In the genomic region with DNA sequence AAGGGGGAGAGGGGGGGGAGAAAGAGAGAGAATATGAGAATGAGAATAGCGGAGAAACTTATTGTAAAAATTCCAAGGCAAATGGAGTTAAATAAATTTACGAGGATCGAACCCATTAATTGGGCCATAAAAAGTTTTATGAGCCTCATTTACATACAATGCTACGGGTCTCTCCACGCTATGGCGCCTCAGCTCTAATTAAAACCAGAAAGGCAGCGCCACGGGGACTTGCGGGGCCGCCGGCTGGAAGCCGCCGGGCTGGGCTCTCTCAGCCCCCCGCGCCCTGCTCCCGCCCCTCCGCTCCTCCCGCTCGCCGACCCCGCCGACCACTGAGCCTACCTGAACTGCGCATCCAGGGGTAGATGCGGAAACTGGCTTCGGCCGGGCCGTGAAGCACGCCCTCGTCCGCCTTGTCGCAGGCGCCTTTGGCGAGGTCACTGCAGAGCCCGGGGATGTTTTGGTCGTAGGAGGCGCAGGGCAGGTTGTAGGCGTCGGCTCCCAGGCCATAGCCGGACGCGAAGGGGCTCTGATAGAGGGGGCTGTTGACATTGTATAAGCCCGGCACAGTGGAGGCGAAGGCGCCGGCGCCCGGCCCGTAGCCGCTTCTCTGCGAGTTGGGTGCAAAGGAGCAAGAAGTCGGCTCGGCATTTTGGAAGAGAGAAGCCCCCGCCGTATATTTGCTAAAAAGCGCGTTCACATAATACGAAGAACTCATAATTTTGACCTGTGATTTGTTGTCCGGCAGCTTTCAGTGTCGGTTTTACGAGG, we compare ENCODE assay signal across 9 mouse cellular contexts. TPM values are rescaled to one million over a fixed set of nuclear protein-coding genes. Genes with fewer than 3 reads are reported as not detected.
A peak's percentile ranks its signal among the peaks of the same experiment; 100 is the strongest.
DNase-seq lines count a peak whose midpoint lies in the region; ATAC-seq and TF ChIP-seq lines count a peak whose summit lies in the region.
"Had no signal": no experiment of that assay in that cellular context is flagged by ENCODE, and none has a peak within 500 bp of the region (broad histone marks: within the 10 kb centered on the region; RNA-seq: fewer than 3 reads in every experiment).

No protein-coding gene starts in this region.

- H3K4me1 ChIP-seq in lung, embryonic 16.5 days (replicated peaks; ENCODE audit: control insufficient read depth, insufficient read depth, low read length): peaks cover 12% of the 10 kb centered on the region
- no peaks in the 10 kb centered on the region for H3K4me1 ChIP-seq in embryonic fibroblast, embryonic 13.5 days (ENCODE audit: control insufficient read depth, insufficient read depth, low read length)
- no peaks in the 10 kb centered on the region for H3K4me1 ChIP-seq in intestine, postnatal 0 days (replicated peaks; ENCODE audit: control insufficient read depth, insufficient read depth, low read length)
- H3K4me1 ChIP-seq in midbrain, embryonic 12.5 days: peaks cover 15% of the 10 kb centered on the region

- H3K27ac ChIP-seq in lung, embryonic 16.5 days (ENCODE audit: low read length): no peak overlapping the region
- no peak overlapping the region for H3K27ac ChIP-seq in embryonic fibroblast, embryonic 13.5 days (ENCODE audit: insufficient read depth, low read length)
- H3K27ac ChIP-seq in intestine, postnatal 0 days (ENCODE audit: low read depth, low read length): peak overlapping the region; percentile 23; the same call in 1 of the 2 replicates
- no peak overlapping the region for H3K27ac ChIP-seq in midbrain, embryonic 12.5 days (replicated peaks)

- 2% methylated on average over 58 of the region's 60 CpGs for WGBS in lung, embryonic 16.5 days
- 1% methylated on average over 59 of the region's 60 CpGs for WGBS in intestine, postnatal 0 days
- 2% methylated on average over 60 of the region's 60 CpGs for WGBS in midbrain, embryonic 12.5 days

- no peaks in the 10 kb centered on the region for H3K9me3 ChIP-seq in lung, embryonic 16.5 days (ENCODE audit: control insufficient read depth, low read length)
- no peaks in the 10 kb centered on the region for H3K9me3 ChIP-seq in intestine, postnatal 0 days (ENCODE audit: control insufficient read depth)
- no peaks in the 10 kb centered on the region for H3K9me3 ChIP-seq in midbrain, embryonic 12.5 days

- DNase-seq in lung, postnatal 36 days: no peak
- no peak for DNase-seq in right cerebral cortex, postnatal 4 days
- no peak for DNase-seq in thymus, adult 18-20 months
- no peak for DNase-seq in right cerebral cortex, postnatal 25 days

- H3K4me2 ChIP-seq in lung, embryonic 16.5 days (ENCODE audit: low read depth, low read length): peak overlapping the region; percentile 62
- H3K4me2 ChIP-seq in intestine, postnatal 0 days (replicated peaks; ENCODE audit: low read depth): peak overlapping the region; percentile 58
- peak overlapping the region; percentile 44 for H3K4me2 ChIP-seq in midbrain, embryonic 12.5 days (replicated peaks)

- H3K36me3 ChIP-seq in lung, embryonic 16.5 days (ENCODE audit: control insufficient read depth, insufficient read depth, low read length): no peaks in the 10 kb centered on the region
- no peaks in the 10 kb centered on the region for H3K36me3 ChIP-seq in intestine, postnatal 0 days (ENCODE audit: control insufficient read depth, insufficient read depth)
- H3K36me3 ChIP-seq in midbrain, embryonic 12.5 days: no peaks in the 10 kb centered on the region

- peak overlapping the region; percentile 56 for H3K9ac ChIP-seq in lung, embryonic 16.5 days (ENCODE audit: low read length)
- H3K9ac ChIP-seq in intestine, postnatal 0 days (ENCODE audit: low read depth, low read length): 0 out of 2 replicates have a peak overlapping the region, but pooled peaks have one; percentile 22
- no peak overlapping the region for H3K9ac ChIP-seq in midbrain, embryonic 12.5 days (replicated peaks)

- TF ChIP-seq CTCF in embryonic fibroblast, embryonic 13.5 days (IDR thresholded peaks at IDR 0.05; ENCODE audit: borderline replicate concordance, insufficient read depth, low read length): no peak
- TF ChIP-seq CTCF in intestine, postnatal 0 days (IDR thresholded peaks at IDR 0.05; ENCODE audit: low read depth): no peak

- H3K27me3 ChIP-seq in lung, embryonic 16.5 days (ENCODE audit: control insufficient read depth, insufficient read depth, low read depth, low read length): peaks cover 93% of the 10 kb centered on the region
- peaks cover 94% of the 10 kb centered on the region for H3K27me3 ChIP-seq in intestine, postnatal 0 days (replicated peaks; ENCODE audit: control insufficient read depth, insufficient read depth, low read length)
- peaks cover 99% of the 10 kb centered on the region for H3K27me3 ChIP-seq in midbrain, embryonic 12.5 days

- no peak for ATAC-seq in lung, embryonic 16.5 days (ENCODE audit: low read depth)
- ATAC-seq in intestine, postnatal 0 days: no peak
- no peak for ATAC-seq in midbrain, embryonic 12.5 days (ENCODE audit: low FRiP score, low read depth)

- no peak for TF ChIP-seq POLR2A in embryonic fibroblast, embryonic 13.5 days (IDR thresholded peaks at IDR 0.05; ENCODE audit: low read depth, low read length)

- peak overlapping the region; percentile 54 for H3K4me3 ChIP-seq in lung, embryonic 16.5 days (ENCODE audit: low read length)
- peak overlapping the region; percentile 44 for H3K4me3 ChIP-seq in embryonic fibroblast, embryonic 13.5 days (ENCODE audit: insufficient read depth, low read length)
- H3K4me3 ChIP-seq in intestine, postnatal 0 days (ENCODE audit: low read depth, low read length): peak overlapping the region; percentile 38
- peak overlapping the region; percentile 32 for H3K4me3 ChIP-seq in midbrain, embryonic 12.5 days

RNA-seq across cellular contexts. Expression of a gene that starts 3.7 kb away (rescaled TPM):
- not detected in 2 replicates for polyA plus RNA-seq in lung, embryonic 16.5 days (2015; fragmentation: Nextera tagmentation; extraction: Ambion mirVana)
- 0.89 TPM in 1 of 2 replicates, not detected in the other for polyA plus RNA-seq in embryonic fibroblast, embryonic 13.5 days (2011; ENCODE audit: insufficient read length, low read depth, missing spikeins)
- polyA plus RNA-seq in intestine, postnatal 0 days (2015; fragmentation: Nextera tagmentation; extraction: Ambion mirVana): not detected in 2 replicates
- not detected in 2 replicates for polyA plus RNA-seq in midbrain, embryonic 12.5 days (2016; fragmentation: Nextera tagmentation; extraction: Ambion mirVana)
- polyA plus RNA-seq: liver, adult 2 months had no signal

RNA-seq across cellular contexts. Expression of a gene that starts 3.7 kb away (rescaled TPM):
- polyA plus RNA-seq in lung, embryonic 16.5 days (2015; fragmentation: Nextera tagmentation; extraction: Ambion mirVana): 6.6 and 7.6 TPM in 2 replicates
- 10.2 and 13.5 TPM in 2 replicates for polyA plus RNA-seq in embryonic fibroblast, embryonic 13.5 days (2011; ENCODE audit: insufficient read length, low read depth, missing spikeins)
- 3.4 and 3.6 TPM in 2 replicates for polyA plus RNA-seq in intestine, postnatal 0 days (2015; fragmentation: Nextera tagmentation; extraction: Ambion mirVana)
- polyA plus RNA-seq in midbrain, embryonic 12.5 days (2016; fragmentation: Nextera tagmentation; extraction: Ambion mirVana): 0.09 TPM in 1 of 2 replicates, not detected in the other

RNA-seq across cellular contexts. Expression of a gene that starts 4.8 kb away (rescaled TPM):
- polyA plus RNA-seq in lung, embryonic 16.5 days (2015; fragmentation: Nextera tagmentation; extraction: Ambion mirVana): 5.8 and 6.9 TPM in 2 replicates
- 15.8 and 21.6 TPM in 2 replicates for polyA plus RNA-seq in embryonic fibroblast, embryonic 13.5 days (2011; ENCODE audit: insufficient read length, low read depth, missing spikeins)
- polyA plus RNA-seq in intestine, postnatal 0 days (2015; fragmentation: Nextera tagmentation; extraction: Ambion mirVana): 5.6 and 6.2 TPM in 2 replicates
- polyA plus RNA-seq in midbrain, embryonic 12.5 days (2016; fragmentation: Nextera tagmentation; extraction: Ambion mirVana): not detected in 2 replicates

RNA-seq across cellular contexts. Expression of a gene that starts 8.4 kb away (rescaled TPM):
- polyA plus RNA-seq in lung, embryonic 16.5 days (2015; fragmentation: Nextera tagmentation; extraction: Ambion mirVana): 2.0 and 2.2 TPM in 2 replicates
- polyA plus RNA-seq in embryonic fibroblast, embryonic 13.5 days (2011; ENCODE audit: insufficient read length, low read depth, missing spikeins): 2.8 and 4.2 TPM in 2 replicates
- polyA plus RNA-seq in intestine, postnatal 0 days (2015; fragmentation: Nextera tagmentation; extraction: Ambion mirVana): 0.76 and 0.81 TPM in 2 replicates
- not detected in 2 replicates for polyA plus RNA-seq in midbrain, embryonic 12.5 days (2016; fragmentation: Nextera tagmentation; extraction: Ambion mirVana)
- polyA plus RNA-seq: liver, adult 2 months had no signal

RNA-seq across cellular contexts. Expression of a gene that starts 12.5 kb away (rescaled TPM):
- polyA plus RNA-seq in lung, embryonic 16.5 days (2015; fragmentation: Nextera tagmentation; extraction: Ambion mirVana): 32.3 and 36.3 TPM in 2 replicates
- 11.9 and 18.6 TPM in 2 replicates for polyA plus RNA-seq in embryonic fibroblast, embryonic 13.5 days (2011; ENCODE audit: insufficient read length, low read depth, missing spikeins)
- 14.8 and 15.3 TPM in 2 replicates for polyA plus RNA-seq in intestine, postnatal 0 days (2015; fragmentation: Nextera tagmentation; extraction: Ambion mirVana)
- polyA plus RNA-seq in midbrain, embryonic 12.5 days (2016; fragmentation: Nextera tagmentation; extraction: Ambion mirVana): not detected in 2 replicates
